Mouse (Mus musculus) limb, embryonic 12.5 days (tissue): ENCODE data around the gene Ypel5. TPM values are rescaled to one million over a fixed set of nuclear protein-coding genes. Genes with fewer than 3 reads are reported as not detected.

Experiments
- ATAC-seq: fragments of 200-750 bp; cut with Nextera tagmentation; 2 replicates; pipeline ENCODE4 v1.8.0; 2017; ENCODE audit warnings: low read depth, moderate TSS enrichment; ENCODE audit not compliant: insufficient number of reproducible peaks, insufficient read depth, low FRiP score, low TSS enrichment
- H3K27ac ChIP-seq: fragments of 300-500 bp; sonication (generic); 2 replicates; pipeline ENCODE4 v1.5.1; 2016; ENCODE audit warnings: mild to moderate bottlenecking, moderate library complexity
- H3K27me3 ChIP-seq: fragments of 300-500 bp; sonication (generic); 2 replicates; pipeline ENCODE4 v1.6.1; 2016; ENCODE audit warnings: mild to moderate bottlenecking, moderate library complexity
- H3K36me3 ChIP-seq: fragments of 300-500 bp; sonication (generic); 2 replicates; pipeline ENCODE4 v1.6.1; 2016; ENCODE audit warnings: mild to moderate bottlenecking, moderate library complexity
- H3K4me1 ChIP-seq: fragments of 300-500 bp; sonication (generic); replicated peaks from 2 replicates; pipeline ENCODE4 v1.6.1; 2016
- H3K4me2 ChIP-seq: fragments of 300-500 bp; sonication (generic); 2 replicates; pipeline ENCODE4 v1.6.1; 2016; ENCODE audit warnings: mild to moderate bottlenecking, moderate library complexity
- H3K4me3 ChIP-seq: fragments of 300-500 bp; sonication (generic); replicated peaks from 2 replicates; pipeline ENCODE4 v1.5.1; 2016; ENCODE audit warnings: mild to moderate bottlenecking
- H3K9ac ChIP-seq: fragments of 300-500 bp; sonication (generic); replicated peaks from 2 replicates; pipeline ENCODE4 v1.6.1; 2016; ENCODE audit warnings: mild to moderate bottlenecking, moderate library complexity
- H3K9me3 ChIP-seq: fragments of 300-500 bp; sonication (generic); 2 replicates; pipeline ENCODE4 v1.6.1; 2016; ENCODE audit warnings: mild to moderate bottlenecking, moderate library complexity
- WGBS: fragments of 180-500 bp; shearing (Covaris S2); methylation state at CpG from one replicate; pipeline ENCODE4 v1.1.7; 2016; 5-methylcytosine and 5-hydroxymethylcytosine counted together
- polyA plus RNA-seq: library from polyadenylated mRNA; unstranded; fragments of >200 nt; fragmentation: Nextera tagmentation; extraction: Ambion mirVana; gene quantifications from 2 replicates; pipeline ENCODE4 v1.2.1, GENCODE M21; 2016

Gene Ypel5
- polyA plus RNA-seq, 1 experiment from 2014 or later: 41.2 TPM

GRCm38 (mm10) chr17:72819714-72820113 is 16.5 kb upstream of the Ypel5 start:
- H3K4me3 ChIP-seq: no peak overlapping the region

GRCm38 (mm10) chr17:72820425-72820824 is 15.8 kb upstream of the Ypel5 start:
- Histone ChIP-seq H3K9ac (no peak overlapping the region), H3K27ac (no peak overlapping the region), H3K9me3 (no peaks in the 10 kb centered on the region), H3K4me2 (no peak overlapping the region), H3K4me3 (no peak overlapping the region), H3K27me3 (no peaks in the 10 kb centered on the region), H3K4me1 (no peaks in the 10 kb centered on the region), H3K36me3 (no peaks in the 10 kb centered on the region)
- WGBS: 61% methylated on average over 4 of the region's 4 CpGs
- no peak for ATAC-seq

More at GRCm38 (mm10) chr17:72819714-72820113, 16.5 kb upstream of the Ypel5 start:
- no peaks in the 10 kb centered on the region for H3K36me3 ChIP-seq
- H3K27me3 ChIP-seq: no peaks in the 10 kb centered on the region
- WGBS: 77% methylated on average over 2 of the region's 2 CpGs
- H3K9me3 ChIP-seq: no peaks in the 10 kb centered on the region
- H3K27ac ChIP-seq: no peak overlapping the region
- H3K4me2 ChIP-seq: no peak overlapping the region
- no peak overlapping the region for H3K9ac ChIP-seq
- no peaks in the 10 kb centered on the region for H3K4me1 ChIP-seq
- ATAC-seq: no peak

GRCm38 (mm10) chr17:72821923-72822322 is 14.3 kb upstream of the Ypel5 start:
- Histone ChIP-seq H3K4me1 (no peaks in the 10 kb centered on the region), H3K4me2 (no peak overlapping the region), H3K9ac (no peak overlapping the region), H3K36me3 (no peaks in the 10 kb centered on the region), H3K27me3 (0 out of 2 replicates have a peak, but pooled peaks cover under 1% of the 10 kb centered on the region), H3K4me3 (no peak overlapping the region), H3K9me3 (no peaks in the 10 kb centered on the region), H3K27ac (no peak overlapping the region)
- ATAC-seq: no peak
- 65% methylated on average over 1 of the region's 1 CpGs for WGBS

- H3K27me3 ChIP-seq: 0 out of 2 replicates have a peak, but pooled peaks cover 3% of the 10 kb centered on the region
- H3K36me3 ChIP-seq: no peaks in the 10 kb centered on the region
- no peak overlapping the region for H3K4me3 ChIP-seq
- ATAC-seq: no peak
- H3K4me2 ChIP-seq: no peak overlapping the region
- no peaks in the 10 kb centered on the region for H3K4me1 ChIP-seq
- no peak overlapping the region for H3K9ac ChIP-seq
- WGBS: 84% methylated on average over 3 of the region's 3 CpGs
- no peaks in the 10 kb centered on the region for H3K9me3 ChIP-seq
- no peak overlapping the region for H3K27ac ChIP-seq
Measured at GRCm38 (mm10) chr17:72826916-72827534, 9.2 kb upstream of the Ypel5 start.

GRCm38 (mm10) chr17:72828027-72828678 is 8.1 kb upstream of the Ypel5 start:
- H3K4me3 ChIP-seq: no peak overlapping the region
- H3K9ac ChIP-seq: no peak overlapping the region
- WGBS: 79% methylated on average over 3 of the region's 3 CpGs
- ATAC-seq: no peak
- no peaks in the 10 kb centered on the region for H3K9me3 ChIP-seq
- H3K36me3 ChIP-seq: no peaks in the 10 kb centered on the region
- H3K27me3 ChIP-seq: 0 out of 2 replicates have a peak, but pooled peaks cover 3% of the 10 kb centered on the region
- H3K4me2 ChIP-seq: no peak overlapping the region
- no peaks in the 10 kb centered on the region for H3K4me1 ChIP-seq
- H3K27ac ChIP-seq: no peak overlapping the region

GRCm38 (mm10) chr17:72828687-72829086 is 7.6 kb upstream of the Ypel5 start:
- H3K36me3 ChIP-seq: no peaks in the 10 kb centered on the region
- H3K4me3 ChIP-seq: no peak overlapping the region
- WGBS: 84% methylated on average over 8 of the region's 8 CpGs

DNA sequence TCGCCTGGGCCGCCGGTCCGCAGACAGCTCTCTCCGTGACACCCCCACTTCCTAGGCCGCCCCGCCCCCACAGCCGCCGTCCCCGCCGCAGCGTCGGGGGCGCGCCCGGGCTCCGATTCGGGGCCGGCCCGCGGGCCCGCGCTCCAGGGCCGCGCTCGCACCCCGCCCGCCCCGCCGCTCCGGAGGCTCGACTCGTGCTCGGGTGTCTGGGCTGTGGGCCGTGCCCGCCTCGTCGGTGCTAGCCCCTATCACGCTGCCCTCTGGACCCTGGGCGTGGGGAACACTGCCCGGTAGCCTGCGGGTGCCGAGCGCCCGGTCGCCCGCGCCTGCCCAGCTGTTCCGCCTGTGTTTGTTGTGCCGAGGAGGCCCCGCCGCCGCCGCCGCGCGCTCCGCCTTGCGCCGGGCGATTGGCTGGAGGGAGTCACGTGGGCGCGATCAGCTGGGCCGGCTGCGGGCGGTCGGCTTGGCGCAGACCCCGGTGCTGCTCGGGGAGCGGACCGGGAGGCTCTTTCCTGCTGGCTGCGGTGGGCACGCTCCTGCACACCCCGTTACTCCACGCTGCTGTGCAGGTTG is 973 bp downstream of the Ypel5 start:
- peak; percentile 57 for ATAC-seq
- H3K27me3 ChIP-seq: no peaks in the 10 kb centered on the region
- H3K4me2 ChIP-seq: peak overlapping the region; percentile 73
- H3K4me1 ChIP-seq: peaks cover 4% of the 10 kb centered on the region; the same call in 1 of the 2 replicates
- peak overlapping the region; percentile 91 for H3K9ac ChIP-seq
- WGBS: under 1% methylated on average over 63 of the region's 77 CpGs
- peak overlapping the region; percentile 96 for H3K27ac ChIP-seq
- no peaks in the 10 kb centered on the region for H3K36me3 ChIP-seq
- no peaks in the 10 kb centered on the region for H3K9me3 ChIP-seq
- peak overlapping the region; percentile 89 for H3K4me3 ChIP-seq

More at GRCm38 (mm10) chr17:72828687-72829086, 7.6 kb upstream of the Ypel5 start:
- H3K9ac ChIP-seq: no peak overlapping the region
- H3K27me3 ChIP-seq: 0 out of 2 replicates have a peak, but pooled peaks cover 3% of the 10 kb centered on the region
- ATAC-seq: no peak
- no peak overlapping the region for H3K4me2 ChIP-seq
- no peak overlapping the region for H3K27ac ChIP-seq
- H3K4me1 ChIP-seq: no peaks in the 10 kb centered on the region
- H3K9me3 ChIP-seq: no peaks in the 10 kb centered on the region

- ATAC-seq: no peak
- H3K9me3 ChIP-seq: no peaks in the 10 kb centered on the region
- no peaks in the 10 kb centered on the region for H3K36me3 ChIP-seq
- H3K4me2 ChIP-seq: peak overlapping the region; percentile 73
- H3K9ac ChIP-seq: peak overlapping the region; percentile 91
- H3K27ac ChIP-seq: peak overlapping the region; percentile 96
- no peaks in the 10 kb centered on the region for H3K27me3 ChIP-seq
- peaks cover 4% of the 10 kb centered on the region; the same call in 1 of the 2 replicates for H3K4me1 ChIP-seq
- WGBS: 15% methylated on average over 8 of the region's 8 CpGs
- peak overlapping the region; percentile 89 for H3K4me3 ChIP-seq
Measured at GRCm38 (mm10) chr17:72837824-72838474, 1.7 kb downstream of the Ypel5 start.

DNA sequence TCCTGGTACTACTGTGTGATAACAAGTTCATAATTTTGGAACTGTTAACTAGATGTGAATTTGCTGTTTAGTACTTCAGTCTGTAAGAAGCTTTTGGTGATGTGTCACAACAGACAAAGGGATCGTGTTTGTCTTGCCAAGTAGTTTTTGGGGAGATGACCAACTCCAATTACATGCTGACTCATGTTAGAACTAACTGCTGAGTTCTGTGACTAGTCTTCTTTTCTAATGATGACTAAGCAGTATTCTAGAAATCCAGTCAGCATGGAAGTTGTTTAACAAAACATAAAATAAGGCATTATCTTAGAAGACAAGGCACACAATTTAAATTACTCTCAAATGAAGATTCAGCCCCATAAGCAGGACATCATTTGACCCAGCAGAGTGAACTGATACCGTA is 2.7 kb downstream of the Ypel5 start:
- WGBS: 89% methylated on average over 2 of the region's 2 CpGs
- Histone ChIP-seq H3K27me3 (no peaks in the 10 kb centered on the region), H3K36me3 (no peaks in the 10 kb centered on the region), H3K9ac (no peak overlapping the region), H3K4me3 (no peak overlapping the region), H3K27ac (no peak overlapping the region), H3K4me2 (no peak overlapping the region), H3K9me3 (no peaks in the 10 kb centered on the region), H3K4me1 (peaks cover 4% of the 10 kb centered on the region; the same call in 1 of the 2 replicates)
- ATAC-seq: no peak

GRCm38 (mm10) chr17:72844393-72844792 is 8.1 kb downstream of the Ypel5 start:
- no peak for ATAC-seq
- H3K9me3 ChIP-seq: no peaks in the 10 kb centered on the region
- no peaks in the 10 kb centered on the region for H3K27me3 ChIP-seq
- no peak overlapping the region for H3K27ac ChIP-seq
- WGBS: 92% methylated on average over 6 of the region's 6 CpGs
- no peak overlapping the region for H3K9ac ChIP-seq
- H3K4me1 ChIP-seq: no peaks in the 10 kb centered on the region
- H3K4me3 ChIP-seq: no peak overlapping the region
- no peak overlapping the region for H3K4me2 ChIP-seq
- peaks cover 15% of the 10 kb centered on the region; the same call in 1 of the 2 replicates for H3K36me3 ChIP-seq

GRCm38 (mm10) chr17:72844949-72845490 is 8.8 kb downstream of the Ypel5 start:
- Histone ChIP-seq H3K4me2 (no peak overlapping the region), H3K9me3 (no peaks in the 10 kb centered on the region), H3K4me1 (no peaks in the 10 kb centered on the region), H3K4me3 (no peak overlapping the region), H3K36me3 (peaks cover 17% of the 10 kb centered on the region; the same call in 1 of the 2 replicates), H3K27me3 (no peaks in the 10 kb centered on the region), H3K27ac (no peak overlapping the region), H3K9ac (no peak overlapping the region)
- ATAC-seq: no peak
- WGBS: 87% methylated on average over 7 of the region's 7 CpGs
